Mouse (Mus musculus): ENCODE measurements around the gene Palld. TPM values are rescaled to one million over a fixed set of nuclear protein-coding genes. Genes with fewer than 3 reads are reported as not detected.

The Palld gene
- polyA plus RNA-seq, 1 experiment from 2014 or later = 99.0 TPM

- no peaks in the 10 kb centered on the region for H3K27me3 ChIP-seq
- ATAC-seq = no peak
- CTCF ChIA-PET = interaction anchor here (1.2 to 2.7 kb wide), 2 partner anchors 150 to 187 kb away, joined by 3 to 8 read pairs; no protein-coding TSS in a partner anchor
- no peak for DNase-seq (ENCODE audit: low read depth, low spot score)
- POLR2A ChIA-PET = no interaction called here
- in situ Hi-C loops (cut with MboI; ENCODE audit: low pct_unique_long_range_greater_than_20kb) = loop anchor here (5.0 kb wide), 1 partner anchor 150 kb away; no protein-coding TSS in a partner anchor
- no peak for TF ChIP-seq CTCF (IDR thresholded peaks at IDR 0.05)
Observed at GRCm38 (mm10) chr8:61687071-61687470, 215.4 kb downstream of the Palld start.

- ChIA-PET CTCF (interaction anchor here (1.2 to 2.7 kb wide), 3 partner anchors 12 to 188 kb away, joined by 3 to 8 read pairs (median 5); no protein-coding TSS in a partner anchor), POLR2A (interaction anchor here (1.5 kb wide), 1 partner anchor 16 kb away, joined by 3 read pairs; no protein-coding TSS in a partner anchor)
- ATAC-seq = peak; percentile 51
- no peaks in the 10 kb centered on the region for H3K27me3 ChIP-seq
- in situ Hi-C loops (cut with MboI; ENCODE audit: low pct_unique_long_range_greater_than_20kb) = loop anchor here (5.0 kb wide), 1 partner anchor 149 kb away; no protein-coding TSS in a partner anchor
- DNase-seq (ENCODE audit: low read depth, low spot score) = no peak
- peak; percentile 73 for TF ChIP-seq CTCF (IDR thresholded peaks at IDR 0.05)
Observed at GRCm38 (mm10) chr8:61686340-61686739, 216.2 kb downstream of the Palld start.

- H3K27me3 ChIP-seq = no peaks in the 10 kb centered on the region
- in situ Hi-C loops (cut with MboI; ENCODE audit: low pct_unique_long_range_greater_than_20kb) = loop anchor here (5.0 kb wide), 1 partner anchor 148 kb away; no protein-coding TSS in a partner anchor
- ChIA-PET CTCF (interaction anchor here (1.3 to 2.0 kb wide), 2 partner anchors 11 to 17 kb away, joined by 3 to 5 read pairs; no protein-coding TSS in a partner anchor), POLR2A (interaction anchor here (1.5 kb wide), 1 partner anchor 14 kb away, joined by 3 read pairs; no protein-coding TSS in a partner anchor)
- ATAC-seq (no peak), DNase-seq (ENCODE audit: low read depth, low spot score) (no peak)
- TF ChIP-seq CTCF (IDR thresholded peaks at IDR 0.05) = no peak
Observed at GRCm38 (mm10) chr8:61685280-61685679, 217.2 kb downstream of the Palld start.

GRCm38 (mm10) chr8:61684280-61684939 lies 218.1 kb downstream of the Palld start:
- ChIA-PET CTCF (interaction anchor here (1.0 to 2.2 kb wide), 4 partner anchors 10 to 118 kb away, joined by 3 to 5 read pairs (median 4); no protein-coding TSS in a partner anchor), POLR2A (no interaction called here)
- in situ Hi-C loops (cut with MboI; ENCODE audit: low pct_unique_long_range_greater_than_20kb) = no loop called here
- H3K27me3 ChIP-seq = no peaks in the 10 kb centered on the region
- ATAC-seq (no peak), DNase-seq (ENCODE audit: low read depth, low spot score) (no peak)
- TF ChIP-seq CTCF (IDR thresholded peaks at IDR 0.05) = no peak

GRCm38 (mm10) chr8:61682902-61683301 lies 219.6 kb downstream of the Palld start:
- ATAC-seq (no peak), DNase-seq (ENCODE audit: low read depth, low spot score) (no peak)
- no peak for TF ChIP-seq CTCF (IDR thresholded peaks at IDR 0.05)
- ChIA-PET POLR2A (no interaction called here), CTCF (interaction anchor here (1.2 to 2.2 kb wide), 3 partner anchors 23 to 112 kb away, joined by 3 to 5 read pairs (median 3); no protein-coding TSS in a partner anchor)
- in situ Hi-C loops (cut with MboI; ENCODE audit: low pct_unique_long_range_greater_than_20kb) = no loop called here
- H3K27me3 ChIP-seq = no peaks in the 10 kb centered on the region

- POLR2A ChIA-PET = interaction anchor here (0.5 kb wide), 1 partner anchor 651 kb away, joined by 3 read pairs; no protein-coding TSS in a partner anchor
- H3K27me3 ChIP-seq = no peaks in the 10 kb centered on the region
- CTCF ChIA-PET = interaction anchor here (0.7 to 1.5 kb wide), 4 partner anchors 9 to 44 kb away, joined by 3 to 5 read pairs (median 3); no protein-coding TSS in a partner anchor
- ATAC-seq = no peak
- in situ Hi-C loops (cut with MboI; ENCODE audit: low pct_unique_long_range_greater_than_20kb) = no loop called here
- DNase-seq (ENCODE audit: low read depth, low spot score) = no peak
- TF ChIP-seq CTCF (IDR thresholded peaks at IDR 0.05) = no peak
Observed at GRCm38 (mm10) chr8:61681217-61681616, 221.3 kb downstream of the Palld start.

- ChIA-PET CTCF (no interaction called here), POLR2A (interaction anchor here (0.6 kb wide), 1 partner anchor 30 kb away, joined by 6 read pairs; no protein-coding TSS in a partner anchor)
- in situ Hi-C loops (cut with MboI; ENCODE audit: low pct_unique_long_range_greater_than_20kb) = no loop called here
- DNase-seq (ENCODE audit: low read depth, low spot score) = no peak
- ATAC-seq = no peak
- TF ChIP-seq CTCF (IDR thresholded peaks at IDR 0.05) = no peak
- H3K27me3 ChIP-seq = no peaks in the 10 kb centered on the region
Observed at GRCm38 (mm10) chr8:61677227-61677626, 225.3 kb downstream of the Palld start.

- H3K27me3 ChIP-seq = no peaks in the 10 kb centered on the region
- in situ Hi-C loops (cut with MboI; ENCODE audit: low pct_unique_long_range_greater_than_20kb) = no loop called here
- POLR2A ChIA-PET = interaction anchor here (0.6 to 1.2 kb wide), 2 partner anchors 15 to 445 kb away, joined by 3 read pairs; no protein-coding TSS in a partner anchor
- TF ChIP-seq CTCF (IDR thresholded peaks at IDR 0.05) = no peak
- DNase-seq (ENCODE audit: low read depth, low spot score) = no peak
- ATAC-seq = no peak
- CTCF ChIA-PET = interaction anchor here (1.1 to 1.4 kb wide), 3 partner anchors 8 to 11 kb away, joined by 3 to 5 read pairs (median 4); no protein-coding TSS in a partner anchor
Observed at GRCm38 (mm10) chr8:61671151-61671550, 231.3 kb downstream of the Palld start.

GRCm38 (mm10) chr8:61670376-61670775 lies 232.1 kb downstream of the Palld start:
- no peak for TF ChIP-seq CTCF (IDR thresholded peaks at IDR 0.05)
- CTCF ChIA-PET = interaction anchor here (1.1 to 1.4 kb wide), 3 partner anchors 9 to 11 kb away, joined by 3 to 4 read pairs (median 3); no protein-coding TSS in a partner anchor
- no peaks in the 10 kb centered on the region for H3K27me3 ChIP-seq
- ATAC-seq (no peak), DNase-seq (ENCODE audit: low read depth, low spot score) (no peak)
- in situ Hi-C loops (cut with MboI; ENCODE audit: low pct_unique_long_range_greater_than_20kb) = no loop called here
- POLR2A ChIA-PET = interaction anchor here (1.2 to 1.3 kb wide), 2 partner anchors 15 to 18 kb away, joined by 3 read pairs; no protein-coding TSS in a partner anchor

GRCm38 (mm10) chr8:61666919-61667318 lies 235.6 kb downstream of the Palld start:
- no peak for DNase-seq (ENCODE audit: low read depth, low spot score)

More at GRCm38 (mm10) chr8:61666919-61667318, 235.6 kb downstream of the Palld start:
- TF ChIP-seq CTCF (IDR thresholded peaks at IDR 0.05) = no peak
- ChIA-PET CTCF (no interaction called here), POLR2A (no interaction called here)
- ATAC-seq = no peak
- no peaks in the 10 kb centered on the region for H3K27me3 ChIP-seq
- in situ Hi-C loops (cut with MboI; ENCODE audit: low pct_unique_long_range_greater_than_20kb) = no loop called here

Measured in Patski (cell line).